Mouse (Mus musculus): ENCODE measurements around the gene Cyp27b1. TPM values are rescaled to one million over a fixed set of nuclear protein-coding genes. Genes with fewer than 3 reads are reported as not detected.

The Cyp27b1 gene
- polyA plus RNA-seq, 1 experiment, result not detected

DNA sequence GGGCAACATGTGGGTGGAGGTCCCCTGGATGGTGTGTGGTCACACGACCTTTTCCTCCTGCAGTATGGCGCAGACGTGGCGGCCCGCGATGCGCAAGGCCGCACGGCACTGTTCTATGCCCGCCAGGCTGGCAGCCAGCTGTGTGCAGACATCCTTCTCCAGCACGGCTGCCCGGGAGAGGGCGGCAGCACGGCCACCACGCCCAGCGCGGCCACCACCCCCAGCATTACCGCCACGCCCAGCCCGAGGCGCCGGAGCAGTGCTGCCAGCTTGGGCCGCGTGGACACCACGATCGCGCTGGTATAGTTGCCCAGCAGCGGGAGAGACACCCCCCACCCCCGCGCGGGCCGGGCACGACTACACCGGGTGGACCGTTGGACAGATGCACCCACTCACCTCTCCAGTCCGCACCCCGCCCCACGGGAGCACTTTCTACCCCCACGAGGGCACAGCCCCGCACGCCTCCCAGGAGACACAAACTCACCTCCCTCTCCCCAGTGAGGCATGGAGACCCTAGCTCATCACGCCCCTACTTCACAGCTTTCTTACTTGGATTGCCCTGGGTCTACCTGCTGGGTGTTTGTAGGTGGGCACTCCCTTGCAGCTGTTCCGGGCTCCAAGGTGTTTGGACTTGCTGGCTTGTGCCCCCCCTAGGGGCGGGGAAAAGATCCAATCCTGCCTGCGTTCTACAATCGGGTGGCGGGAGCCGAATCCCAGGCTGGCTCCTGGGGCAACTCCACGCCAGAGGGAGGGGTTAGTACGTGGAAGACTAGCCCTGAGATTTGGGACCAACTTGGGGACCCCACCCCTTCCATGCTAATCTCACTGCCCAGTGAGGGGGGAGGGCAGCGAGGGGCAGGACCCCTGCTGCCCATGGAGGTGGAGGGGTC lies 43.7 kb downstream of the Cyp27b1 start:
- TF ChIP-seq TAL1 (IDR thresholded peaks at IDR 0.05; ENCODE audit: low read length) (no peak), GATA1 (IDR thresholded peaks at IDR 0.05; ENCODE audit: low read length) (no peak)
- peaks cover 3% of the 10 kb centered on the region; the same call in 1 of the 2 replicates for H3K9me3 ChIP-seq (ENCODE audit: control insufficient read depth, low read length)
- H3K4me1 ChIP-seq (ENCODE audit: control insufficient read depth), result peaks cover 15% of the 10 kb centered on the region
- H3K4me3 ChIP-seq (replicated peaks), result no peak overlapping the region
- peaks cover 23% of the 10 kb centered on the region for H3K36me3 ChIP-seq (ENCODE audit: control insufficient read depth)
- H3K27me3 ChIP-seq (ENCODE audit: control insufficient read depth), result peaks cover 26% of the 10 kb centered on the region

DNA sequence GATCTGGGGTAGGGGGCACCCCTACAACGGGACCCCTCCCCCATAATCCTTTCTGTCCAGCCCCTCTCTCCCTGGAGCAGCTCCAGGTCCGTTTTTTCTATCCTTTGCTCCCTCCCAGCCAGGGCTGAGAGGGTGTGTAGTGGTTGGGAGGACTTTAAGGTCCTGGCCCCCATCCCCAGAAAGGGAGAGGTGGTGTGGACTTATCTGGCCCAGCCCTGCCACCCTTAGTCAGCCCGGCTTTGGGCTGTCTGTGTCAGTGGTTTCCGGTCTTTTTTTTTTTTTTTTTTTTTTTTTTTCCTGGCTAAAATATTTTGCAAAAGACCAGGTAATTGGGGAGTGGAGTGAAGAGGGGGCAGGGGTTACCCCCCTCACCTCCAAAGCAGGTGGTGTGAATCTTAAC lies 44.7 kb downstream of the Cyp27b1 start:
- Histone ChIP-seq H3K9me3 (ENCODE audit: control insufficient read depth, low read length) (peaks cover 3% of the 10 kb centered on the region; the same call in 1 of the 2 replicates), H3K27me3 (ENCODE audit: control insufficient read depth) (peaks cover 26% of the 10 kb centered on the region), H3K4me3 (replicated peaks) (no peak overlapping the region), H3K4me1 (ENCODE audit: control insufficient read depth) (peaks cover 15% of the 10 kb centered on the region), H3K36me3 (ENCODE audit: control insufficient read depth) (peaks cover 32% of the 10 kb centered on the region)
- TF ChIP-seq GATA1 (IDR thresholded peaks at IDR 0.05; ENCODE audit: low read length) (no peak), TAL1 (IDR thresholded peaks at IDR 0.05; ENCODE audit: low read length) (no peak)

DNA sequence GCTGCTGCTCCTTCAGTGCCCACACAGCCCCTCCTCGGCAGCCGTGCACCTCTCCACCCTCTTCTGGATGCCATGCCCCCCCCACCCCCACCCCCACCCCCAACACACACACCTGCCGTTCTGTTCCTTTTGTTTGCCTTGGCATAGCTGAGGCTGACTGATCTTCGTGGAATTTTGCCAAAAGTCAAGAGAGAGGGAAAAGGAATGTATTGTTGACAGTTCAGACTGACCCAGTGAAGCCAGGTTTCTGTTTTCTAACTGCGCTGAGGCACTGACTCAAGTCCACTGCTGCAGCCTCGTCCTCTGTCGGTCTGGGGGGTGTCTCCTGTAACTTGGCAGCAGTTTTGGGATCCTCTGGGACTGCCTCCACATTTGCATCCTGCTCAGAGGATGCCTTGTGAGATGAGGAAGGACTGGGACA lies 46.3 kb downstream of the Cyp27b1 start:
- Histone ChIP-seq H3K4me1 (ENCODE audit: control insufficient read depth) (peaks cover 20% of the 10 kb centered on the region), H3K36me3 (ENCODE audit: control insufficient read depth) (peaks cover 48% of the 10 kb centered on the region), H3K27me3 (ENCODE audit: control insufficient read depth) (peaks cover 26% of the 10 kb centered on the region), H3K4me3 (replicated peaks) (no peak overlapping the region), H3K9me3 (ENCODE audit: control insufficient read depth, low read length) (peaks cover 3% of the 10 kb centered on the region; the same call in 1 of the 2 replicates)
- TF ChIP-seq TAL1 (IDR thresholded peaks at IDR 0.05; ENCODE audit: low read length), result no peak
- TF ChIP-seq GATA1 (IDR thresholded peaks at IDR 0.05; ENCODE audit: low read length), result no peak

DNA sequence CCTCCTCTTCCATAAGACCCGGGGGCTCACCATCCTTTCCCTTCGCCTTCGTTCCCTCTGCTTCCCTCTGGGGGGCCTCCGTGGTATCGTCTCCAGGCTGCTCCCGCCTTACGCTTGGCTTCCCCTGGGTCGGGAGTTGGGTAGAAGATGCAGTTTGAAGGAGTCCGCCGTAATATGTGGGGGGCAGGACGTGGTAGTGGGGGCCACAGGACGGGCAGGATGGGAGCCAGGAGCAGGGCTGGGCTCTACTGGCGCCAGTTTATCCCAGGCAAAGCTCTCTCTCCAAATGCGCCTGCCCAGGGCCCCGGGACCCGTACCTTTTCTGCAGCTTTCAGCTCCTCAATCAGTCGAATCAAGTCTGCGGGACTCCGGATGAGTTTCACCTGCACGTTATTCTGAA lies 50.5 kb downstream of the Cyp27b1 start:
- no peaks in the 10 kb centered on the region for H3K9me3 ChIP-seq (ENCODE audit: control insufficient read depth, low read length)
- peaks cover 71% of the 10 kb centered on the region for H3K36me3 ChIP-seq (ENCODE audit: control insufficient read depth)
- H3K4me1 ChIP-seq (ENCODE audit: control insufficient read depth), result peaks cover 22% of the 10 kb centered on the region
- no peaks in the 10 kb centered on the region for H3K27me3 ChIP-seq (ENCODE audit: control insufficient read depth)
- TF ChIP-seq TAL1 (IDR thresholded peaks at IDR 0.05; ENCODE audit: low read length) (no peak), GATA1 (IDR thresholded peaks at IDR 0.05; ENCODE audit: low read length) (no peak)
- H3K4me3 ChIP-seq (replicated peaks), result no peak overlapping the region

DNA sequence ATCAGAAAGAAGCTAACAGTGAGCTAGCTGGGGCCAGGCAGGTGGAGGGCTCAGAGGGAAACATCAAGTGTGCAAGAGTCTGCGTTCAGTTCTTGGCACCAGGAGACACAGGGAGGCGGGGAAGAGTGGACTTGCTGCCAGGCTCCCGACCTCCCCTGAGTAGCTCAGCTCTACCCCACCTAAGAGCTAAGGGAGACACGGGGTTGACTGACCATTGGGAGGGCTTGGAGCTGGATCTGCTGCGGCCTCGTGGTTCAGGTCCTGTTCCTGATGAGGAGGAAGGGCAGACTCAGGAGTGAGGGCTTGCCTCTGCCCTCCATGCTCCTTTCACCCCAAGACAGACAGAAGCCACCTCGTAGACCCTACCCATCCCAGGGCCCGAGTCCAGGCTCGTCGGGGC lies 51.1 kb downstream of the Cyp27b1 start:
- Histone ChIP-seq H3K4me3 (replicated peaks) (no peak overlapping the region), H3K36me3 (ENCODE audit: control insufficient read depth) (peaks cover 72% of the 10 kb centered on the region), H3K27me3 (ENCODE audit: control insufficient read depth) (no peaks in the 10 kb centered on the region), H3K9me3 (ENCODE audit: control insufficient read depth, low read length) (no peaks in the 10 kb centered on the region), H3K4me1 (ENCODE audit: control insufficient read depth) (peaks cover 28% of the 10 kb centered on the region)
- TF ChIP-seq TAL1 (IDR thresholded peaks at IDR 0.05; ENCODE audit: low read length) (no peak), GATA1 (IDR thresholded peaks at IDR 0.05; ENCODE audit: low read length) (no peak)

DNA sequence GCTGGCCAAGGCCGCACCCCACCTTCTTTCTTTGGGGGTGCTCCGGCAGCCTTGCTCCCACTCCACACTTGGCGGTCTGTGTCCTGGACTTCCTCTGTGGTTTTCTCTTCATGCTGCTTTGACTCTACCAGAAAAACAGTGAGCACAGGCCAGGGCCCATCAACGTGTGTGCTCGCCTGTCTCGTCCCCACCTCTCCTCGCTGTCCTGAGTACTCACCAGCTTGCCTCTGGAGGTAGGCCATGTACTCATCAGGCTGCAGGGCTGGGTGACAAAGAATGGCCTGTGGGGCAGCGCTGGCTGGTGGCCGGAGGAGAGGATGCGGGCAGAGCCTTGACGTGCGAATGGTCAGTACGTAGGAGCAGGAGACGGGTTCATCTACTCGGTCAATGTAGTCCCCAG lies 51.8 kb downstream of the Cyp27b1 start:
- H3K36me3 ChIP-seq (ENCODE audit: control insufficient read depth), result peaks cover 72% of the 10 kb centered on the region
- no peaks in the 10 kb centered on the region for H3K27me3 ChIP-seq (ENCODE audit: control insufficient read depth)
- H3K9me3 ChIP-seq (ENCODE audit: control insufficient read depth, low read length), result no peaks in the 10 kb centered on the region
- TF ChIP-seq GATA1 (IDR thresholded peaks at IDR 0.05; ENCODE audit: low read length) (no peak), TAL1 (IDR thresholded peaks at IDR 0.05; ENCODE audit: low read length) (no peak)
- peaks cover 30% of the 10 kb centered on the region for H3K4me1 ChIP-seq (ENCODE audit: control insufficient read depth)
- H3K4me3 ChIP-seq (replicated peaks), result no peak overlapping the region

DNA sequence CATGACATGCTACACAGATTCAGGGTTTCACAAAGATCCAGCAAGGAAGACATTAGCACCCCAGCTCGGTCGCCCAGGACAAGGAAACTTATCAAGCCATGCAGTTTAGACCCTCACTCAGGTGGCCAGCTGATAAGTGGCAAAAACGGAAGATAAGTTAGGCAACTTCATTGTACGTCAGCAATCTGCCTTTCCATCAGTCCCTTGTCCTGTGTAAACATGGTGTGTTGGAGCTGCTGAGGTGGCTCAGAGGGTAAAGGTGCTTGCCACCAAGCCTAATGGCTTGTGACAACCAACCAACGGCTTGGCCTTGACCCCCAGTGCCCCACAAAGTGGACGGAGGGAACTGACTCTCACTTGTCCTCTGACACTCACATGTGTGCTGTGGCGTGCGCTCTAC lies 52.4 kb downstream of the Cyp27b1 start:
- peaks cover 30% of the 10 kb centered on the region for H3K4me1 ChIP-seq (ENCODE audit: control insufficient read depth)
- no peak for TF ChIP-seq TAL1 (IDR thresholded peaks at IDR 0.05; ENCODE audit: low read length)
- TF ChIP-seq GATA1 (IDR thresholded peaks at IDR 0.05; ENCODE audit: low read length), result no peak
- peaks cover 71% of the 10 kb centered on the region for H3K36me3 ChIP-seq (ENCODE audit: control insufficient read depth)
- no peaks in the 10 kb centered on the region for H3K9me3 ChIP-seq (ENCODE audit: control insufficient read depth, low read length)
- H3K4me3 ChIP-seq (replicated peaks), result no peak overlapping the region
- no peaks in the 10 kb centered on the region for H3K27me3 ChIP-seq (ENCODE audit: control insufficient read depth)

DNA sequence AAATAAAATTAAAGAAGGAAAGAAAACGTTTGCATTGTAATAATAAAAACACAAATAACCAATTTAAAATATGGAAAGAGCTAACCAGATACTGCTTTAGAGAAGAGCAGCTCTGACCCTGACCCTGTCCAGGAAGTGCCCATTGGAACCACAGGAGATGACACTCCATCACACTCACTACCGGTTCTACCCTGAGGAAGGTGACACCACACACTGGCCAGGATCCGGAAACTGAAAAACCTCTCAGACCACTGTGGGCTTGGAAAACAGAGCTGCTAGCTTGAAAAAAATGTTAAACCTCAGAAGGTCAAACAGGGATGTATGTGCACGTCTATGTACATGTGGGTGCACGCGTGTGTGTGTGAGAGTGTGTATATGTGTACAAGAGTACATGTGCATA lies 53.1 kb downstream of the Cyp27b1 start:
- no peak for TF ChIP-seq TAL1 (IDR thresholded peaks at IDR 0.05; ENCODE audit: low read length)
- TF ChIP-seq GATA1 (IDR thresholded peaks at IDR 0.05; ENCODE audit: low read length), result no peak
- Histone ChIP-seq H3K9me3 (ENCODE audit: control insufficient read depth, low read length) (no peaks in the 10 kb centered on the region), H3K27me3 (ENCODE audit: control insufficient read depth) (no peaks in the 10 kb centered on the region), H3K36me3 (ENCODE audit: control insufficient read depth) (peaks cover 67% of the 10 kb centered on the region), H3K4me1 (ENCODE audit: control insufficient read depth) (peaks cover 30% of the 10 kb centered on the region), H3K4me3 (replicated peaks) (no peak overlapping the region)

Other genes with a start within 250 kb of the Cyp27b1 start
- 0.07 and 0.09 TPM in 2 replicates for gene Atp23, start 146.9 kb upstream of the Cyp27b1 start, polyA plus RNA-seq (2012)
- gene Ctdsp2, start 69.5 kb upstream of the Cyp27b1 start, polyA plus RNA-seq (2012), result 2.2 and 3.4 TPM in 2 replicates
- gene Avil, start 47.5 kb upstream of the Cyp27b1 start, polyA plus RNA-seq (2012), result 0.01 TPM in 1 of 2 replicates, not detected in the other
- 2.0 and 2.3 TPM in 2 replicates for gene Tsfm, start 17.4 kb upstream of the Cyp27b1 start, polyA plus RNA-seq (2012)
- gene Mettl1, start 6.8 kb upstream of the Cyp27b1 start, polyA plus RNA-seq (2012), result 0.59 and 0.74 TPM in 2 replicates
- not detected in 2 replicates for gene Eef1akmt3, start 6.7 kb upstream of the Cyp27b1 start, polyA plus RNA-seq (2012)
- not detected in 2 replicates for gene March9, start 11.9 kb downstream of the Cyp27b1 start, polyA plus RNA-seq (2012)
- 81.1 and 96.8 TPM in 2 replicates for gene Cdk4, start 15.3 kb downstream of the Cyp27b1 start, polyA plus RNA-seq (2012)
- gene Tspan31, start 22.0 kb downstream of the Cyp27b1 start, polyA plus RNA-seq (2012), result 1.3 and 1.6 TPM in 2 replicates
- 0.07 and 0.10 TPM in 2 replicates for gene Agap2, start 27.0 kb downstream of the Cyp27b1 start, polyA plus RNA-seq (2012)
- 13.2 and 14.7 TPM in 2 replicates for gene Os9, start 72.9 kb downstream of the Cyp27b1 start, polyA plus RNA-seq (2012)
- gene B4galnt1, start 117.0 kb downstream of the Cyp27b1 start, polyA plus RNA-seq (2012), result 0.56 and 1.0 TPM in 2 replicates
- gene Slc26a10, start 132.4 kb downstream of the Cyp27b1 start, polyA plus RNA-seq (2012), result not detected in 2 replicates
- 0.47 and 0.52 TPM in 2 replicates for gene Arhgef25, start 141.8 kb downstream of the Cyp27b1 start, polyA plus RNA-seq (2012)
- gene Dtx3, start 147.5 kb downstream of the Cyp27b1 start, polyA plus RNA-seq (2012), result 11.1 and 11.5 TPM in 2 replicates
- gene Pip4k2c, start 163.3 kb downstream of the Cyp27b1 start, polyA plus RNA-seq (2012), result 9.5 and 10.2 TPM in 2 replicates
- gene Kif5a, start 215.1 kb downstream of the Cyp27b1 start, polyA plus RNA-seq (2012), result 0.01 and 0.03 TPM in 2 replicates
- 15.3 and 16.5 TPM in 2 replicates for gene Dctn2, start 218.1 kb downstream of the Cyp27b1 start, polyA plus RNA-seq (2012)
- 33.5 and 35.5 TPM in 2 replicates for gene Mbd6, start 240.8 kb downstream of the Cyp27b1 start, polyA plus RNA-seq (2012)